Mouse (Mus musculus): ENCODE measurements around the gene Pin1rt1. TPM values are rescaled to one million over a fixed set of nuclear protein-coding genes. Genes with fewer than 3 reads are reported as not detected.

Gene Pin1rt1
- polyA plus RNA-seq, 1 experiment: 3.5 TPM

DNA sequence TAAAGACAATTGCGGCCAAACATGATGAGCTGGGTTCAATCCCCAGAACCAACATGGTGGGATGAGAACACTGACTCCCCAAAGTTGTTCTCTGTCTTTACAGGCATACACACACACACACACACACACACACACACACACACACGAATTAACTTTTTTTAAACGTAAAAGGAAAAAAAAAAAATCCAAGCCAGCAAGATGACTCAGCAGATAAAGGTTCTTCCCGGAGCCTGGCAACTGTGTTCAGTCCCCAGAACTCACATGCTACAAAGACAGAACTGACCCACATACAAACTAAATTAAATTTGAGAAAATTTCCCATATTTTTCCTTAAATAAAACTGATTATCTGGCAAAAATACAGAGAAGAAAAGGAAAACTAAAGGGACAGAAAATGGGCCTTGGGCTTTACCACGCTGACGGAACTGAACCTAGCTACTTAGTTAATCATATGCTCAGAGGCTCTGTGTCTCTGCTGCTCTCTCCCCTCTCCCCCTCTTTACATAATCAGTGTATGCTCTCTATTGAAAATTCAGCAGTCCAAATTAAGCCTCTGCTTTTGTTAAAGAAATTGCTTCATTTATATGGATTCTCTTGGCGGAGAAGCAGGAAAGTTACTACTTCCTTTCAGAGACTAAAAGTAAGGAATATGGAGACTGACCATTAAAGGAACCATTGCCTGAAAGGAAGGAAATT lies 16.5 kb upstream of the Pin1rt1 start:
- Histone ChIP-seq H3K36me3 (ENCODE audit: control insufficient read depth, insufficient read depth, low read length) (no peaks in the 10 kb centered on the region), H3K27ac (ENCODE audit: control insufficient read depth, insufficient read depth, low read depth, low read length) (no peak overlapping the region), H3K4me1 (ENCODE audit: control insufficient read depth, insufficient read depth, low read length) (no peaks in the 10 kb centered on the region), H3K27me3 (ENCODE audit: control insufficient read depth, insufficient read depth, low read length) (no peaks in the 10 kb centered on the region), H3K4me3 (ENCODE audit: control insufficient read depth, low read depth, low read length) (no peak overlapping the region)
- no peak for TF ChIP-seq CTCF (IDR thresholded peaks at IDR 0.05; ENCODE audit: control insufficient read depth, insufficient read depth, insufficient replicate concordance, low read depth, low read length)
- TF ChIP-seq POLR2A (IDR thresholded peaks at IDR 0.05; ENCODE audit: control insufficient read depth, low read depth, low read length): no peak

DNA sequence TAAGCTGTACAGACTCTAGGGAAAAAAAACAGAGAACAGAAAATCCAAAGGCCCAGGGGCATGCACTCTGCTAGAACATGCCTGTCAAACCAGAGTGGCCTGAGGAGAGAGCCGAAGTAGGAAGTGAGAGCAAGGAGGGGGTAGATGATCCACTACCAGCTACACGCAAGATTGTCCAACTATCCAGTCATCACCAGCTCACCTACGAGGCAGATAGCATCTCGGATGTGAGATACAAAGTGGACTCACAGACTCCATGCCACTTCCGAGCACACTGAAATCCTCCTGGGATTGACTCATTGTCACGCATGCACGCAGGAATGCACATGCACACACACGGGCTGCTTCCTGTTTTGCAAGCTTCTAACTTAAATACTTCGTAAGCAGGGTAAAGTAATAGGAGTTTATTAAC lies 15.9 kb upstream of the Pin1rt1 start:
- TF ChIP-seq CTCF (IDR thresholded peaks at IDR 0.05; ENCODE audit: control insufficient read depth, insufficient read depth, insufficient replicate concordance, low read depth, low read length) (no peak), POLR2A (IDR thresholded peaks at IDR 0.05; ENCODE audit: control insufficient read depth, low read depth, low read length) (no peak)
- no peaks in the 10 kb centered on the region for H3K27me3 ChIP-seq (ENCODE audit: control insufficient read depth, insufficient read depth, low read length)
- H3K4me3 ChIP-seq (ENCODE audit: control insufficient read depth, low read depth, low read length): no peak overlapping the region
- no peak overlapping the region for H3K27ac ChIP-seq (ENCODE audit: control insufficient read depth, insufficient read depth, low read depth, low read length)
- no peaks in the 10 kb centered on the region for H3K36me3 ChIP-seq (ENCODE audit: control insufficient read depth, insufficient read depth, low read length)
- no peaks in the 10 kb centered on the region for H3K4me1 ChIP-seq (ENCODE audit: control insufficient read depth, insufficient read depth, low read length)

DNA sequence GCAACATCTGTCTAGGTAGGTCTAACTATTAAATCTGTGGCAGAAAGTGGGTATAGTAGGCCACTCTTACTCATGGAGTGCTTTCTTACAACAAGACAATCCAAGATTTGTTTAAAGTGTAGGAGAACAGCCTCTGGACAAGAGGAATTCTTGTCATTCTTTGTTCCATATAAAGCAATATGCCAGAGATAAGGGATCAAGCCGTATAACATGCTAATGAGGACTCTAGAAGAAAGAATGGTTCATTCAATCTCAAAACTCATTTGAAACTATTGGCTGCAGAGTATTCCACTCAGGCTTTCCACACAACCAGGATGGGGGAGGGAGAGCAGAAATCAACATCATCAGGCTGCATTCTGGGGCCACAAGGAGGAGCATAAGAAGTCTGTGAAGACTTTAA lies 11.2 kb upstream of the Pin1rt1 start:
- Histone ChIP-seq H3K36me3 (ENCODE audit: control insufficient read depth, insufficient read depth, low read length) (no peaks in the 10 kb centered on the region), H3K4me1 (ENCODE audit: control insufficient read depth, insufficient read depth, low read length) (no peaks in the 10 kb centered on the region), H3K4me3 (ENCODE audit: control insufficient read depth, low read depth, low read length) (no peak overlapping the region), H3K27me3 (ENCODE audit: control insufficient read depth, insufficient read depth, low read length) (no peaks in the 10 kb centered on the region), H3K27ac (ENCODE audit: control insufficient read depth, insufficient read depth, low read depth, low read length) (no peak overlapping the region)
- TF ChIP-seq POLR2A (IDR thresholded peaks at IDR 0.05; ENCODE audit: control insufficient read depth, low read depth, low read length): no peak
- TF ChIP-seq CTCF (IDR thresholded peaks at IDR 0.05; ENCODE audit: control insufficient read depth, insufficient read depth, insufficient replicate concordance, low read depth, low read length): no peak

DNA sequence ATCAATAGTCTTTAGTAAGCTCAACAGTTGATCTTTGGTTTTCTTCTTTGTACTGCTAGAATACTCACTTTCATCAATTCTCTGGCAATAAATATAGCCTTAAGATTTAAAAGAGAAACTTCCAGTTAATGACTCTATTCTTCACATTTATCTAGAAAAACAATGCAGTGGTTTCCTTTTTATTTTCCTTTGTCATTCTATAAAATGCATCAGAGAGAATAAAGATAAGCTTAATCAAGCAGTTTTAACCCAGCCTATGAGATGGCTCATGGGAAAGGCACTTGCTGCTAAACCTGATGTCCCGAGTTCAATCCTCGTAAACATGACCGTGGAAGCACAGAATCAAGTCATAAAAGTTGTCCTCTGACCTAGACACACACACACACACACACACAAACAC lies 5.8 kb upstream of the Pin1rt1 start:
- Histone ChIP-seq H3K4me1 (ENCODE audit: control insufficient read depth, insufficient read depth, low read length) (peaks cover 4% of the 10 kb centered on the region), H3K27ac (ENCODE audit: control insufficient read depth, insufficient read depth, low read depth, low read length) (no peak overlapping the region), H3K4me3 (ENCODE audit: control insufficient read depth, low read depth, low read length) (no peak overlapping the region), H3K36me3 (ENCODE audit: control insufficient read depth, insufficient read depth, low read length) (no peaks in the 10 kb centered on the region), H3K27me3 (ENCODE audit: control insufficient read depth, insufficient read depth, low read length) (no peaks in the 10 kb centered on the region)
- TF ChIP-seq POLR2A (IDR thresholded peaks at IDR 0.05; ENCODE audit: control insufficient read depth, low read depth, low read length) (no peak), CTCF (IDR thresholded peaks at IDR 0.05; ENCODE audit: control insufficient read depth, insufficient read depth, insufficient replicate concordance, low read depth, low read length) (no peak)

DNA sequence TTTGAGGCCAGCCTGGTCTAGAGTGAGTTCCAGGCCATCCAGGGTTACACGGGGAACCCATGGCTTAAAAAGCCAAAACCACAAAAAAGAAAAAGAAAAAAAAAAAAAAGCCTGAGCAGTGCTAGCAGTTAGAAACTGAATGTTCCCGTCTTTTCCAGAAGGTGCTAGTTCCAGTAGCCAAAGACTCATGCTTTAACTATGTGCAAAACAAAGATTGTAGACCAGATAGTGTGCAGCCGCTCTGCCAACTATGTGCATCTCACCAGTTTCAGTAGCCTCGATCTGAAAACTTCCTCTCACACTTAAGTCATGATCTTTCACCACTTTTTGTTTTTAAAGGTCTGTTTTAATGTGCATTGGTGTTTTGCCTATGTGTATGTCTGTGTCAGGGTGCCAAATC lies 1.6 kb upstream of the Pin1rt1 start:
- TF ChIP-seq CTCF (IDR thresholded peaks at IDR 0.05; ENCODE audit: control insufficient read depth, insufficient read depth, insufficient replicate concordance, low read depth, low read length): no peak
- no peak for TF ChIP-seq POLR2A (IDR thresholded peaks at IDR 0.05; ENCODE audit: control insufficient read depth, low read depth, low read length)
- H3K4me3 ChIP-seq (ENCODE audit: control insufficient read depth, low read depth, low read length): no peak overlapping the region
- peaks cover 13% of the 10 kb centered on the region for H3K4me1 ChIP-seq (ENCODE audit: control insufficient read depth, insufficient read depth, low read length)
- no peaks in the 10 kb centered on the region for H3K27me3 ChIP-seq (ENCODE audit: control insufficient read depth, insufficient read depth, low read length)
- no peak overlapping the region for H3K27ac ChIP-seq (ENCODE audit: control insufficient read depth, insufficient read depth, low read depth, low read length)
- H3K36me3 ChIP-seq (ENCODE audit: control insufficient read depth, insufficient read depth, low read length): no peaks in the 10 kb centered on the region

DNA sequence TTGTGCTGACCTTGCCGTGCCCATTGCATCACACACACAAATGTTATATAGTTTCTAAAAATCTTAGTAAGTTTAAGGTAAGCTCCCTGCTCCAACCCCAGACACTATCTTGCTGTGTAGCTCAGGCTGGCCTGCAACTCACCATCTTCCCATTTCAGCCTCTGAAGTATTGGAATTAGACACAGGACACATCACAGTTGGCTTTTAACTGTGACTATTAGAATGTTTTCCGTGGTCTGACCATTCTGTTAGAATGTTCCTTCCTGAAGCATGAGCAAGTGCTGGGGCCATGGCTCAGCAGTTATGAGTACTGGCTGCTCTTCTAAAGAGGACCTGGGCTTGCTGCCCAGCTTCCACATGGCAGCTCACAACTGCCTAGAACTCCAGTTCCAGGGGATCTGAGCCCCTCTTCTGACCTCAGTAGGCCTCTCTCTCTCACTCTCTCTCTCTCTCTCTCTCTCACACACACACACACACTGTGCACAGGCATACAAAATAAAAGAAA lies 1.1 kb upstream of the Pin1rt1 start:
- Histone ChIP-seq H3K27me3 (ENCODE audit: control insufficient read depth, insufficient read depth, low read length) (no peaks in the 10 kb centered on the region), H3K36me3 (ENCODE audit: control insufficient read depth, insufficient read depth, low read length) (no peaks in the 10 kb centered on the region), H3K4me1 (ENCODE audit: control insufficient read depth, insufficient read depth, low read length) (peaks cover 13% of the 10 kb centered on the region), H3K4me3 (ENCODE audit: control insufficient read depth, low read depth, low read length) (peak overlapping the region; percentile 68), H3K27ac (ENCODE audit: control insufficient read depth, insufficient read depth, low read depth, low read length) (peak overlapping the region; percentile 63; the same call in 1 of the 2 replicates)
- TF ChIP-seq CTCF (IDR thresholded peaks at IDR 0.05; ENCODE audit: control insufficient read depth, insufficient read depth, insufficient replicate concordance, low read depth, low read length) (no peak), POLR2A (IDR thresholded peaks at IDR 0.05; ENCODE audit: control insufficient read depth, low read depth, low read length) (no peak)

DNA sequence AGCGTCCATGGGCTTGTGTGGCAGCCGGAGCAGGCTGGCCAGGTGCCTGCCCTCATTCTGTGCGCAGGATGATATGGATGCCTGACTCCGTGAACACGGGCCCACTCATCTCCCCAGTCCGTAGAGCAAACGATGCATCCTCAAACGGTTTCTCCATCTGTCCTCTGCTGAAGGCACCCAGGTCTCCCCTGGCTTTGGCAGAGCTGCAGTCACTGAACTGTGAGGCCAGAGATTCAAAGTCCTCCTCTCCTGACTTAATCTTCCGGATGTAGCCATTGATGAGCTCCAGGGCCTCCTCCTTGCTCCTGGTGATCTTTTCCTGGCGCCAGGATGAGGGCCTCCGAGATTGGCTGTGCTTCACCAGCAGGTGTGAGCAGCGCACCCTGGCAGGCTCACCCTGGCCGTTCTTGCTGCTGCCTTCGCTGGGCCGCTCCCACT lies 1.9 kb downstream of the Pin1rt1 start:
- peak overlapping the region; percentile 35 for H3K4me3 ChIP-seq (ENCODE audit: control insufficient read depth, low read depth, low read length)
- no peak overlapping the region for H3K27ac ChIP-seq (ENCODE audit: control insufficient read depth, insufficient read depth, low read depth, low read length)
- H3K4me1 ChIP-seq (ENCODE audit: control insufficient read depth, insufficient read depth, low read length): peaks cover 13% of the 10 kb centered on the region
- H3K27me3 ChIP-seq (ENCODE audit: control insufficient read depth, insufficient read depth, low read length): no peaks in the 10 kb centered on the region
- H3K36me3 ChIP-seq (ENCODE audit: control insufficient read depth, insufficient read depth, low read length): no peaks in the 10 kb centered on the region
- TF ChIP-seq POLR2A (IDR thresholded peaks at IDR 0.05; ENCODE audit: control insufficient read depth, low read depth, low read length) (no peak), CTCF (IDR thresholded peaks at IDR 0.05; ENCODE audit: control insufficient read depth, insufficient read depth, insufficient replicate concordance, low read depth, low read length) (no peak)

Measured in testis, adult 2 months (tissue).